Mouse (Mus musculus): ENCODE data around the gene Olfr905. TPM values are rescaled to one million over a fixed set of nuclear protein-coding genes. Genes with fewer than 3 reads are reported as not detected.

Gene Olfr905
- polyA plus RNA-seq, 1 experiment from 2014 or later: not detected

GRCm38 (mm10) chr9:38495501-38495900, 24.6 kb downstream of the Olfr905 start, which contains the start of gene Olfr907:
TSS of gene Olfr907 (plus strand) at chr9:38495801.
- H3K4me1 ChIP-seq (replicated peaks; ENCODE audit: control insufficient read depth, insufficient read depth, low read length): no peaks in the 10 kb centered on the region
- H3K9ac ChIP-seq (ENCODE audit: low read depth, low read length): no peak within 1 kb of the TSS
- no peak within 1 kb of the TSS for H3K4me2 ChIP-seq (replicated peaks; ENCODE audit: low read depth)
- no peaks in the 10 kb centered on the region for H3K36me3 ChIP-seq (ENCODE audit: control insufficient read depth, insufficient read depth)
- WGBS: 85% methylated on average over 2 of the region's 2 CpGs
- TF ChIP-seq CTCF (IDR thresholded peaks at IDR 0.05; ENCODE audit: low read depth): no peak
- no peak for ATAC-seq
- no peak within 1 kb of the TSS for H3K27ac ChIP-seq (ENCODE audit: low read depth, low read length)
- H3K27me3 ChIP-seq (replicated peaks; ENCODE audit: control insufficient read depth, insufficient read depth, low read length): no peaks in the 10 kb centered on the region
- no peak within 1 kb of the TSS for H3K4me3 ChIP-seq (ENCODE audit: low read depth, low read length)
- H3K9me3 ChIP-seq (ENCODE audit: control insufficient read depth): no peaks in the 10 kb centered on the region

- Histone ChIP-seq H3K4me2 (replicated peaks; ENCODE audit: low read depth) (no peak overlapping the region), H3K4me3 (ENCODE audit: low read depth, low read length) (no peak overlapping the region), H3K9me3 (ENCODE audit: control insufficient read depth) (no peaks in the 10 kb centered on the region), H3K36me3 (ENCODE audit: control insufficient read depth, insufficient read depth) (no peaks in the 10 kb centered on the region), H3K4me1 (replicated peaks; ENCODE audit: control insufficient read depth, insufficient read depth, low read length) (no peaks in the 10 kb centered on the region), H3K27ac (ENCODE audit: low read depth, low read length) (no peak overlapping the region), H3K27me3 (replicated peaks; ENCODE audit: control insufficient read depth, insufficient read depth, low read length) (no peaks in the 10 kb centered on the region), H3K9ac (ENCODE audit: low read depth, low read length) (no peak overlapping the region)
- WGBS: 66% methylated on average over 2 of the region's 2 CpGs
- ATAC-seq: no peak
- no peak for TF ChIP-seq CTCF (IDR thresholded peaks at IDR 0.05; ENCODE audit: low read depth)
Observed at GRCm38 (mm10) chr9:38512353-38512752, 41.4 kb downstream of the Olfr905 start.

DNA sequence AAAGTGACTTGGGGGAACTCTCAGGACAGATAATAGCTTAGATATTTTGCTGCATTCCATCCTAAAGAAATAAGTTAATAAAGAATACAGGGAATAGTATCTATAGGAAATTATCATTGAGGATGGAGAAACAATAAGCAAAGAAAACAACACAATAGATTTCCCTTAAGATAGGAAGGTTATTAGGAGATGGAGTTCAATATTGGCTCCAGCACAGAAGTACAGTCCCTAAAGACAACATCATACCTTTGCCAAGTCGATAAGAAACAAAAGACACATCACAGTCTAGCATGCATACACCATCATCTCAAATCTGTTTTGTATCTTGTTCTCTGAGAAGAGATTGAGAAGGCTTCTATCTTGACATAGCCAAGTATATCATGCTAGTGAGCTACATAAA, 50.4 kb downstream of the Olfr905 start, which contains the start of gene Olfr911-ps1:
Olfr911-ps1 (plus strand) TSS at position 301 of the 400 bp plus-strand sequence.
- Histone ChIP-seq H3K27ac (ENCODE audit: low read depth, low read length) (no peak within 1 kb of the TSS), H3K4me3 (ENCODE audit: low read depth, low read length) (no peak within 1 kb of the TSS), H3K9ac (ENCODE audit: low read depth, low read length) (no peak within 1 kb of the TSS), H3K9me3 (ENCODE audit: control insufficient read depth) (no peaks in the 10 kb centered on the region), H3K27me3 (replicated peaks; ENCODE audit: control insufficient read depth, insufficient read depth, low read length) (no peaks in the 10 kb centered on the region), H3K4me1 (replicated peaks; ENCODE audit: control insufficient read depth, insufficient read depth, low read length) (no peaks in the 10 kb centered on the region), H3K4me2 (replicated peaks; ENCODE audit: low read depth) (no peak within 1 kb of the TSS), H3K36me3 (ENCODE audit: control insufficient read depth, insufficient read depth) (no peaks in the 10 kb centered on the region)
- whole genome bisulfite sequencing: 56% methylated on average over 1 of the region's 1 CpGs
- no peak for TF ChIP-seq CTCF (IDR thresholded peaks at IDR 0.05; ENCODE audit: low read depth)
- no peak for ATAC-seq

Other genes with a start within 250 kb of the Olfr905 start
- gene Olfr143, start 218.3 kb upstream of the Olfr905 start, polyA plus RNA-seq (2015; fragmentation: Nextera tagmentation; extraction: Ambion mirVana): not detected in 2 replicates
- gene Olfr895, start 203.3 kb upstream of the Olfr905 start, polyA plus RNA-seq (2015; fragmentation: Nextera tagmentation; extraction: Ambion mirVana): not detected in 2 replicates
- gene Olfr896-ps1, start 180.0 kb upstream of the Olfr905 start, polyA plus RNA-seq (2015; fragmentation: Nextera tagmentation; extraction: Ambion mirVana): not detected in 2 replicates
- gene Olfr25, start 142.0 kb upstream of the Olfr905 start, polyA plus RNA-seq (2015; fragmentation: Nextera tagmentation; extraction: Ambion mirVana): not detected in 2 replicates
- gene Olfr898, start 122.7 kb upstream of the Olfr905 start, polyA plus RNA-seq (2015; fragmentation: Nextera tagmentation; extraction: Ambion mirVana): not detected in 2 replicates
- not detected in 2 replicates for gene Olfr250, start 104.2 kb upstream of the Olfr905 start, polyA plus RNA-seq (2015; fragmentation: Nextera tagmentation; extraction: Ambion mirVana)
- not detected in 2 replicates for gene Olfr251, start 94.0 kb upstream of the Olfr905 start, polyA plus RNA-seq (2015; fragmentation: Nextera tagmentation; extraction: Ambion mirVana)
- gene Olfr147, start 69.4 kb upstream of the Olfr905 start, polyA plus RNA-seq (2015; fragmentation: Nextera tagmentation; extraction: Ambion mirVana): not detected in 2 replicates
- not detected in 2 replicates for gene Olfr901, start 41.7 kb upstream of the Olfr905 start, polyA plus RNA-seq (2015; fragmentation: Nextera tagmentation; extraction: Ambion mirVana)
- gene Olfr902, start 23.5 kb upstream of the Olfr905 start, polyA plus RNA-seq (2015; fragmentation: Nextera tagmentation; extraction: Ambion mirVana): not detected in 2 replicates
- gene Olfr904, start 8.0 kb upstream of the Olfr905 start, polyA plus RNA-seq (2015; fragmentation: Nextera tagmentation; extraction: Ambion mirVana): not detected in 2 replicates
- gene Olfr906, start 16.0 kb downstream of the Olfr905 start, polyA plus RNA-seq (2015; fragmentation: Nextera tagmentation; extraction: Ambion mirVana): not detected in 2 replicates
- gene Olfr907, start 24.7 kb downstream of the Olfr905 start, polyA plus RNA-seq (2015; fragmentation: Nextera tagmentation; extraction: Ambion mirVana): not detected in 2 replicates
- not detected in 2 replicates for gene Olfr911-ps1, start 50.5 kb downstream of the Olfr905 start, polyA plus RNA-seq (2015; fragmentation: Nextera tagmentation; extraction: Ambion mirVana)
- gene Olfr910, start 66.7 kb downstream of the Olfr905 start, polyA plus RNA-seq (2015; fragmentation: Nextera tagmentation; extraction: Ambion mirVana): not detected in 2 replicates
- not detected in 2 replicates for gene Olfr912, start 109.1 kb downstream of the Olfr905 start, polyA plus RNA-seq (2015; fragmentation: Nextera tagmentation; extraction: Ambion mirVana)
- not detected in 2 replicates for gene Olfr913, start 121.7 kb downstream of the Olfr905 start, polyA plus RNA-seq (2015; fragmentation: Nextera tagmentation; extraction: Ambion mirVana)
- gene Olfr914, start 134.0 kb downstream of the Olfr905 start, polyA plus RNA-seq (2015; fragmentation: Nextera tagmentation; extraction: Ambion mirVana): not detected in 2 replicates
- gene Olfr916, start 188.8 kb downstream of the Olfr905 start, polyA plus RNA-seq (2015; fragmentation: Nextera tagmentation; extraction: Ambion mirVana): not detected in 2 replicates
- not detected in 2 replicates for gene Olfr917, start 194.7 kb downstream of the Olfr905 start, polyA plus RNA-seq (2015; fragmentation: Nextera tagmentation; extraction: Ambion mirVana)
- not detected in 2 replicates for gene Olfr918, start 203.5 kb downstream of the Olfr905 start, polyA plus RNA-seq (2015; fragmentation: Nextera tagmentation; extraction: Ambion mirVana)
- not detected in 2 replicates for gene Olfr919, start 232.6 kb downstream of the Olfr905 start, polyA plus RNA-seq (2015; fragmentation: Nextera tagmentation; extraction: Ambion mirVana)
- gene Vwa5a, start 247.2 kb downstream of the Olfr905 start, polyA plus RNA-seq (2015; fragmentation: Nextera tagmentation; extraction: Ambion mirVana): 13.7 and 14.0 TPM in 2 replicates